Mouse (Mus musculus) lung, embryonic 14.5 days (tissue): ENCODE data around the gene Fam173b. TPM values are rescaled to one million over a fixed set of nuclear protein-coding genes. Genes with fewer than 3 reads are reported as not detected.

ENCODE experiments used
- ATAC-seq: fragments of 200-750 bp; cut with Nextera tagmentation; 2 replicates; pipeline ENCODE4 v1.8.0; 2017; ENCODE audit warnings: mild to moderate bottlenecking, moderate TSS enrichment, moderate library complexity; ENCODE audit not compliant: insufficient read depth
- DNase-seq: peaks from one replicate; pipeline ENCODE4 v3.0.0-alpha.2; 2015
- H3K27ac ChIP-seq: fragments of 300-500 bp; sonication (generic); 2 replicates; pipeline ENCODE4 v1.5.1; 2014; ENCODE audit warnings: low read depth, mild to moderate bottlenecking, moderate library complexity
- H3K27me3 ChIP-seq: fragments of 300-500 bp; sonication (generic); 2 replicates; pipeline ENCODE4 v1.6.1; 2014; ENCODE audit warnings: low read length, control low read depth; ENCODE audit not compliant: insufficient read depth
- H3K36me3 ChIP-seq: fragments of 300-500 bp; sonication (generic); 2 replicates; pipeline ENCODE4 v1.6.1; 2014; ENCODE audit warnings: control low read depth; ENCODE audit not compliant: insufficient read depth
- H3K4me1 ChIP-seq: fragments of 300-500 bp; sonication (generic); 2 replicates; pipeline ENCODE4 v1.6.1; 2014; ENCODE audit warnings: antibody characterized with exemption, control low read depth; ENCODE audit not compliant: insufficient read depth
- H3K4me2 ChIP-seq: fragments of 300-500 bp; sonication (generic); 2 replicates; pipeline ENCODE4 v1.6.1; 2014; ENCODE audit warnings: mild to moderate bottlenecking
- H3K4me3 ChIP-seq: fragments of 300-500 bp; sonication (generic); 2 replicates; pipeline ENCODE4 v1.5.1; 2014; ENCODE audit warnings: low read depth, low read length
- H3K9ac ChIP-seq: fragments of 300-500 bp; sonication (generic); 2 replicates; pipeline ENCODE4 v1.6.1; 2014
- H3K9me3 ChIP-seq: fragments of 300-500 bp; sonication (generic); 2 replicates; pipeline ENCODE4 v1.6.1; 2016; ENCODE audit warnings: low read depth, low read length, control low read depth
- CTCF ChIP-seq: IDR thresholded peaks from 2 replicates; pipeline ENCODE4 v1.5.1; 2016; ENCODE audit warnings: antibody characterized with exemption, low read depth
- WGBS: fragments of 180-500 bp; shearing (Covaris S2); extraction: QIAGEN DNeasy Blood & Tissue Kit; methylation state at CpG from one replicate; pipeline ENCODE4 v1.1.7; 2014; 5-methylcytosine and 5-hydroxymethylcytosine counted together
- polyA plus RNA-seq: library from polyadenylated mRNA; unstranded; fragments of >200 nt; fragmentation: Nextera tagmentation; extraction: Ambion mirVana; gene quantifications from 2 replicates; pipeline ENCODE4 v1.2.1, GENCODE M21; 2014

Fam173b gene
- polyA plus RNA-seq, 1 experiment from 2014 or later, result 15.0 TPM

- Histone ChIP-seq H3K27ac (no peak overlapping the region), H3K36me3 (no peaks in the 10 kb centered on the region), H3K9ac (no peak overlapping the region), H3K27me3 (no peaks in the 10 kb centered on the region), H3K9me3 (no peaks in the 10 kb centered on the region), H3K4me3 (no peak overlapping the region), H3K4me1 (no peaks in the 10 kb centered on the region; the same call in 1 of the 2 replicates), H3K4me2 (no peak overlapping the region)
- DNase-seq (no peak), ATAC-seq (no peak)
- 71% methylated on average over 4 of the region's 4 CpGs for WGBS
- no peak for TF ChIP-seq CTCF
These were observed 30.8 kb downstream of the Fam173b start for GRCm38 (mm10) chr15:31632478-31632877.

GRCm38 (mm10) chr15:31634582-31634981 lies 32.9 kb downstream of the Fam173b start:
- H3K4me3 ChIP-seq, result no peak overlapping the region
- H3K27me3 ChIP-seq, result no peaks in the 10 kb centered on the region
- H3K9me3 ChIP-seq, result no peaks in the 10 kb centered on the region
- no peaks in the 10 kb centered on the region for H3K4me1 ChIP-seq
- no peak overlapping the region for H3K4me2 ChIP-seq
- H3K36me3 ChIP-seq, result no peaks in the 10 kb centered on the region
- H3K27ac ChIP-seq, result no peak overlapping the region
- no peak overlapping the region for H3K9ac ChIP-seq
- ATAC-seq, result no peak
- WGBS, result 82% methylated on average over 6 of the region's 6 CpGs
- no peak for DNase-seq
- TF ChIP-seq CTCF, result no peak

GRCm38 (mm10) chr15:31636091-31636595 lies 34.5 kb downstream of the Fam173b start:
- Histone ChIP-seq H3K4me2 (no peak overlapping the region), H3K9ac (no peak overlapping the region), H3K4me3 (no peak overlapping the region), H3K36me3 (no peaks in the 10 kb centered on the region), H3K4me1 (no peaks in the 10 kb centered on the region), H3K9me3 (no peaks in the 10 kb centered on the region), H3K27ac (no peak overlapping the region), H3K27me3 (no peaks in the 10 kb centered on the region)
- DNase-seq (no peak), ATAC-seq (no peak)
- TF ChIP-seq CTCF, result no peak
- WGBS, result 73% methylated on average over 9 of the region's 9 CpGs

GRCm38 (mm10) chr15:31647225-31647624 lies 45.6 kb downstream of the Fam173b start:
- Histone ChIP-seq H3K9ac (no peak overlapping the region), H3K27me3 (no peaks in the 10 kb centered on the region), H3K4me1 (no peaks in the 10 kb centered on the region), H3K4me2 (no peak overlapping the region), H3K27ac (no peak overlapping the region), H3K4me3 (no peak overlapping the region), H3K36me3 (no peaks in the 10 kb centered on the region), H3K9me3 (no peaks in the 10 kb centered on the region)
- ATAC-seq (no peak), DNase-seq (no peak)
- WGBS, result 73% methylated on average over 6 of the region's 6 CpGs
- TF ChIP-seq CTCF, result no peak

GRCm38 (mm10) chr15:31647851-31648569 lies 46.4 kb downstream of the Fam173b start:
- no peak for TF ChIP-seq CTCF
- H3K36me3 ChIP-seq, result no peaks in the 10 kb centered on the region
- H3K9me3 ChIP-seq, result no peaks in the 10 kb centered on the region
- no peak overlapping the region for H3K9ac ChIP-seq
- whole genome bisulfite sequencing, result 73% methylated on average over 8 of the region's 8 CpGs
- no peak overlapping the region for H3K27ac ChIP-seq
- ATAC-seq, result no peak
- no peak for DNase-seq
- no peak overlapping the region for H3K4me2 ChIP-seq
- no peaks in the 10 kb centered on the region for H3K4me1 ChIP-seq
- H3K27me3 ChIP-seq, result no peaks in the 10 kb centered on the region
- no peak overlapping the region for H3K4me3 ChIP-seq

GRCm38 (mm10) chr15:31649691-31650090 lies 48.0 kb downstream of the Fam173b start:
- H3K4me3 ChIP-seq, result no peak overlapping the region
- no peak overlapping the region for H3K9ac ChIP-seq
- H3K36me3 ChIP-seq, result no peaks in the 10 kb centered on the region
- ATAC-seq (no peak), DNase-seq (no peak)
- H3K4me1 ChIP-seq, result no peaks in the 10 kb centered on the region
- no peak overlapping the region for H3K27ac ChIP-seq
- no peaks in the 10 kb centered on the region for H3K9me3 ChIP-seq
- no peak overlapping the region for H3K4me2 ChIP-seq
- WGBS, result 85% methylated on average over 12 of the region's 12 CpGs
- no peak for TF ChIP-seq CTCF
- H3K27me3 ChIP-seq, result no peaks in the 10 kb centered on the region

- no peak overlapping the region for H3K27ac ChIP-seq
These were observed 49.2 kb downstream of the Fam173b start for GRCm38 (mm10) chr15:31650821-31651220.

More at GRCm38 (mm10) chr15:31650821-31651220, 49.2 kb downstream of the Fam173b start:
- no peak overlapping the region for H3K4me2 ChIP-seq
- H3K4me1 ChIP-seq, result no peaks in the 10 kb centered on the region
- no peaks in the 10 kb centered on the region for H3K27me3 ChIP-seq
- no peak overlapping the region for H3K4me3 ChIP-seq
- no peak for ATAC-seq
- no peak for TF ChIP-seq CTCF
- no peak for DNase-seq
- H3K9me3 ChIP-seq, result no peaks in the 10 kb centered on the region
- whole genome bisulfite sequencing, result 88% methylated on average over 7 of the region's 7 CpGs
- H3K36me3 ChIP-seq, result no peaks in the 10 kb centered on the region
- no peak overlapping the region for H3K9ac ChIP-seq
